Mouse (Mus musculus): ENCODE measurements around the gene Amph. TPM values are rescaled to one million over a fixed set of nuclear protein-coding genes. Genes with fewer than 3 reads are reported as not detected.

The Amph gene
- polyA plus RNA-seq, 1 experiment from 2014 or later = 2.4 TPM

DNA sequence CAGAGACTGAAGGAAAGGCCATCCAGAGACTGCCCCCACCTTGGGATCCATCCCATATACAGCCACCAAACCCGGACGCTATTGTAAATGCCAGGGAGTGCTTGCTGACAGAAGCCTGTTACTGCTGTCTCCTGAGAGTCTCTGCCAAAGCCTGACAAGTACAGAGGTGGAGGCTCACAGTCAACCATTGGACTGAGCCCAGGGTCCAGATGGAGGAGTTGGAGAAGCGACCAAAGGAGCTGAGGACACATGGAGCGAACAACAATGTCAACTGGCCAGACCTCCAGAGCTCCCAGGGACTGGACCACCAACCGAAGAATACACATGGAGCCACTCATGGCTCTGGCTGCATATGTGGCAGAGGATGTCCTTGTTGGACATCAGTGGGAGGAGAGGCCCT, 26.3 kb downstream of the Amph start:
- Histone ChIP-seq H3K36me3 (no peaks in the 10 kb centered on the region), H3K4me3 (replicated peaks) (no peak overlapping the region), H3K4me1 (no peaks in the 10 kb centered on the region), H3K9ac (no peak overlapping the region), H3K4me2 (replicated peaks) (no peak overlapping the region), H3K9me3 (replicated peaks) (no peaks in the 10 kb centered on the region), H3K27ac (replicated peaks) (no peak overlapping the region), H3K27me3 (no peaks in the 10 kb centered on the region)
- 95% methylated on average over 5 of the region's 5 CpGs for WGBS
- ATAC-seq (ENCODE audit: insufficient number of reproducible peaks, low FRiP score, low TSS enrichment, low read depth) = no peak

DNA sequence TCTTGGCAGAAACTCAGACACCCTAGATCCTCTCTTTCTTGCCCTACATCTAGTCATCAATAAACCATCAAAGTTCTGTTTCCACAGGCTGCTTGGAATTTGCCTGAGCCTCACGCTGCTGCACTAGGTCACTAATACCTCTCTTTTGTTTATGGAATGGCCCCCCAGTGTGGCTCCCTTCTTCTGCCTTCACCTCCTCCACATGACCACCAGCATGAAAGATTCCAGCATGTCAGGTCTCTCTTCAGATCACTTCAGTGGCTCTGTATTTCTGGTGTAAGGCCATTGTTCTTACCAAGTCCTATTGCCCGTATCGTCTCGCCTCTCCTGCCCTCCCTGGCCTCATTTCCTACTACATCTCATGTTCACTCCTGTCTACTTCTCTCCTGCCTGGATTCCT, 39.3 kb downstream of the Amph start:
- H3K9me3 ChIP-seq (replicated peaks) = no peaks in the 10 kb centered on the region
- no peaks in the 10 kb centered on the region for H3K27me3 ChIP-seq
- no peak overlapping the region for H3K4me2 ChIP-seq (replicated peaks)
- H3K27ac ChIP-seq (replicated peaks) = no peak overlapping the region
- no peak for ATAC-seq (ENCODE audit: insufficient number of reproducible peaks, low FRiP score, low TSS enrichment, low read depth)
- no peak overlapping the region for H3K4me3 ChIP-seq (replicated peaks)
- H3K9ac ChIP-seq = no peak overlapping the region
- H3K4me1 ChIP-seq = no peaks in the 10 kb centered on the region
- no peaks in the 10 kb centered on the region for H3K36me3 ChIP-seq
- 78% methylated on average over 4 of the region's 4 CpGs for WGBS

DNA sequence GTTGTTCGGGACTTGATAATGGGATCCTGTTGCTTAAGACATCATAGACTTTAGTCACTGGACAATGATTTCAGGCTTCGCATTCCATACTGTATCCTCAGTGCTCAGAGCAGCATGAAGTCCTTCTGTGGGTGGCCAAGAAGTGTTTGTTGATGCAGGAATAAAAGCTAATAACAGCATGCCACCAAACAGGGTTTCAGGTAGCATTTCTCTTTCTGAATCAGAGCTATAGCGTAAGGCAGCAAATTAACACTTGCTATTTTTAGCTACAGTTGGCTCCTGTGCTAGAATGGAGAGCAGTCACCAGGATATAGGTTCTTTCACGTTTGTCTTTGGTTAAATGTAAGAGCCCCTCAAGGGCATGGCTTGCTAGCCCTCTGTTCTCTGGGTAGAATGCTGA, 40.3 kb downstream of the Amph start:
- no peaks in the 10 kb centered on the region for H3K4me1 ChIP-seq
- no peaks in the 10 kb centered on the region for H3K36me3 ChIP-seq
- H3K27me3 ChIP-seq = no peaks in the 10 kb centered on the region
- H3K9me3 ChIP-seq (replicated peaks) = no peaks in the 10 kb centered on the region
- H3K4me3 ChIP-seq (replicated peaks) = no peak overlapping the region
- no peak overlapping the region for H3K9ac ChIP-seq
- no peak overlapping the region for H3K4me2 ChIP-seq (replicated peaks)
- 74% methylated on average over 4 of the region's 4 CpGs for WGBS
- no peak for ATAC-seq (ENCODE audit: insufficient number of reproducible peaks, low FRiP score, low TSS enrichment, low read depth)
- H3K27ac ChIP-seq (replicated peaks) = no peak overlapping the region

DNA sequence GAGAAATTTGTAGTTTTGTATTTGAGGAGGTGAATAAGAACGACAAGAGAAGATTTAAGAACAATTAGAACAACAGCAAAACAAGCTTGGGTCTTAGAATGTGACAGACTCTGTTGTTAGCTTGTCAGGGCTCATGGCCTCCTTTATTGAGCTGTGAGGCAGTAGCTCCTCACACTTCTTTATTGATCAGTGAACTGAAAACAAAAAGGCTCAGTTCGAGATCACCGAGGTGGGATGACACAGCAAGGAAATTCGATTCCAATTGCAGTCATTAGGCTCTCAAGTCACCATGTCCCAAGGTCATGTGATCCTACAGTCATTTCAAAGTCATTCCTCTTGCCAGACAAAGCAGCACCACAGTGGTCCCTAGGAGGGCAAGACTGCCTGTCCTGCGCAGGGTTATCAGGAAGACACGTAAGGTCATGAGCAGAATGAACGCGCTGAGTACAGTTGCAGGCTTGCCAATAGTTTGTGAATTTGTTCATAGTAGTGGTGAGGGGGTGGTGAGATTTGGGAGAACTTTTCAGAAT, 41.2 kb downstream of the Amph start:
- no peak overlapping the region for H3K4me2 ChIP-seq (replicated peaks)
- no peaks in the 10 kb centered on the region for H3K27me3 ChIP-seq
- no peak overlapping the region for H3K4me3 ChIP-seq (replicated peaks)
- no peak overlapping the region for H3K27ac ChIP-seq (replicated peaks)
- no peaks in the 10 kb centered on the region for H3K4me1 ChIP-seq
- no peak overlapping the region for H3K9ac ChIP-seq
- H3K9me3 ChIP-seq (replicated peaks) = no peaks in the 10 kb centered on the region
- H3K36me3 ChIP-seq = no peaks in the 10 kb centered on the region
- WGBS = 59% methylated on average over 8 of the region's 8 CpGs
- no peak for ATAC-seq (ENCODE audit: insufficient number of reproducible peaks, low FRiP score, low TSS enrichment, low read depth)

DNA sequence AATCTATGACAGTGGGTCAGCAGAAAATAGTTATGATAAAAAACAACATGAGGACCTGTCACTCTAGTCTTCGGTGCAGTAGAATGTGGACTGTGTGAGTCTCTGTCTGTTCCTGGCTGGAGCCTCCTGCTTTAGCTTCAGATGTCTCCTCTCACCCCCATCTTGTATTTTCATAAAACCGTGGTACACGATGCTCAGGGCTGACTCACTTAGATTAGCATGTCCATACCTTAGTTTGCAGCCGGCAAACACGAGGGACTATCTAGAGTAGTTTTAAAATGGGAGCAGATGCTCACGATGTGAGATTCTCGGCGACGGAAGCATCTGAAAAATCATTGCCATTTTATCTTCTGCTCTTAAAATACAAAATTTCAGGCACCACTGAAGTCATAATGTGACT, 54.5 kb downstream of the Amph start:
- H3K36me3 ChIP-seq = no peaks in the 10 kb centered on the region
- H3K4me3 ChIP-seq (replicated peaks) = no peak overlapping the region
- no peak overlapping the region for H3K4me2 ChIP-seq (replicated peaks)
- H3K27ac ChIP-seq (replicated peaks) = no peak overlapping the region
- 92% methylated on average over 9 of the region's 9 CpGs for WGBS
- no peak overlapping the region for H3K9ac ChIP-seq
- no peak for ATAC-seq (ENCODE audit: insufficient number of reproducible peaks, low FRiP score, low TSS enrichment, low read depth)
- no peaks in the 10 kb centered on the region for H3K4me1 ChIP-seq
- no peaks in the 10 kb centered on the region for H3K27me3 ChIP-seq
- H3K9me3 ChIP-seq (replicated peaks) = no peaks in the 10 kb centered on the region

DNA sequence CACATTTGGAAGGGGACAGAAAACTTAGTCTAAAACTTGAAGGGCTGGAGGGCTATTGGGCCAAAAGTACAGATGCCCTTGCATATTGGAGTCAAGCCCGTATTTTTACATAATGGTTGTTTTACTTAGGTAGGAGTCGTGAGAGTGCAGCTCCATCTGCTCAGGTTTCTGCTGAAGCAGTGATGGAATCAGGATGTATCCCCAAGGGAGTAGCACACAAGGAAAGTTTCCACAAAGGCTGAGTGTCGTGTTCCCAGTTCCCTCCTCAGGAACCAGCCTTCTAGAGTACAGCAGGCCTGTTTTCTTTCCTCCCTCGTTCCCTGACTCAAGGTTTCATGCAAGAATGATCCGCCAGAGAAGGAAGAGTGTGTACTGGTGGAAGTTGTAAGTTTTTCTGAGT, 56.4 kb downstream of the Amph start:
- Histone ChIP-seq H3K9me3 (replicated peaks) (no peaks in the 10 kb centered on the region), H3K27ac (replicated peaks) (no peak overlapping the region), H3K36me3 (no peaks in the 10 kb centered on the region), H3K4me3 (replicated peaks) (no peak overlapping the region), H3K27me3 (no peaks in the 10 kb centered on the region), H3K4me1 (no peaks in the 10 kb centered on the region), H3K4me2 (replicated peaks) (no peak overlapping the region), H3K9ac (no peak overlapping the region)
- 56% methylated on average over 5 of the region's 5 CpGs for WGBS
- ATAC-seq (ENCODE audit: insufficient number of reproducible peaks, low FRiP score, low TSS enrichment, low read depth) = no peak

DNA sequence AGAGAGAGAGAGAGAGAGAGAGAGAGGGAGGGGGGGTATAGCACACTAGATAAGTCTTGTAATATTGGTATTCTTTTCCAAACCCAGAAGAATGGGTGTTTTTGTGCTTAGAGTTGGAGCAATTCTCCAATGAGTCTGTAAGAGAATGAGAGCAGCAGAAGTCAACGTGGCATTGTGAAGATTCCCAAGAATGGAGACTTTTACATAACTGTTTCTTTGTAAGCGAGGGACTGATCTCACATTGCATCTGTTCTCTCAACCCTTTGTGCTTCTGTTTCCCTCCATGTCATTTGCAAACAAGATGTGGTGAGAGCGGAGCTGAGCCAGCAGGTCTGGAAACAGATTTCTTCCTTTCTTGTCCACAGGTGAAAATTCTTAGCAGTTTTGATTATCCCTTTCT, 60.4 kb downstream of the Amph start:
- no peak for ATAC-seq (ENCODE audit: insufficient number of reproducible peaks, low FRiP score, low TSS enrichment, low read depth)
- no peaks in the 10 kb centered on the region for H3K27me3 ChIP-seq
- no peak overlapping the region for H3K4me3 ChIP-seq (replicated peaks)
- H3K4me1 ChIP-seq = no peaks in the 10 kb centered on the region
- no peak overlapping the region for H3K4me2 ChIP-seq (replicated peaks)
- H3K36me3 ChIP-seq = no peaks in the 10 kb centered on the region
- no peak overlapping the region for H3K9ac ChIP-seq
- 67% methylated on average over 3 of the region's 3 CpGs for WGBS
- no peaks in the 10 kb centered on the region for H3K9me3 ChIP-seq (replicated peaks)
- H3K27ac ChIP-seq (replicated peaks) = no peak overlapping the region

DNA sequence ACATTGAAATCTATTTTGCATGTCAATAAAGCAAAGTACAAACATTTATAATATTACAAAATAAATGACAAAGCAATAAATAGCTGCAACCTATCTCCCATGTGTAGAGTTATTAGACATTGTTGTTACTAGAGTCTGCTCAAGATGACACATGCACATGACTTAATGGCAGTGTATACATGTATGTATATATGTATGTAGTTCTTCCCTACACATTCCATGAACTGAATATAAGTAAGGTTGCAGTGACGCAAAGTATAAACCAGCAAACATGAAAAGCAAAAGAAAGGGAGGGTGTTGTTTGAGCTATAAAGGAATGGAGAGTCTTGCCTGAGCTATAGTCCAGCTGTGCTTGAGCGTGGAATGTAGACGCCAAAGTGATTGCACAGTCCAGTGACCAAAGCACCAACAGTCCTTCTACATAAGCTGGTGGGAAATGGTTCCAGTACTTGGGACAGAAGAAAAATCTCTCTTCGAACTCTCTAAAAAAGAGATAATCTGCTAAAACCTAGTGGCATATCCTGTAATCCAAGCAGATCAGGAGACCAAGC, 66.9 kb downstream of the Amph start:
- Histone ChIP-seq H3K27me3 (no peaks in the 10 kb centered on the region), H3K36me3 (no peaks in the 10 kb centered on the region), H3K27ac (replicated peaks) (no peak overlapping the region), H3K4me3 (replicated peaks) (no peak overlapping the region), H3K4me1 (no peaks in the 10 kb centered on the region), H3K4me2 (replicated peaks) (no peak overlapping the region), H3K9me3 (replicated peaks) (no peaks in the 10 kb centered on the region), H3K9ac (no peak overlapping the region)
- 89% methylated on average over 4 of the region's 4 CpGs for WGBS
- no peak for ATAC-seq (ENCODE audit: insufficient number of reproducible peaks, low FRiP score, low TSS enrichment, low read depth)

DNA sequence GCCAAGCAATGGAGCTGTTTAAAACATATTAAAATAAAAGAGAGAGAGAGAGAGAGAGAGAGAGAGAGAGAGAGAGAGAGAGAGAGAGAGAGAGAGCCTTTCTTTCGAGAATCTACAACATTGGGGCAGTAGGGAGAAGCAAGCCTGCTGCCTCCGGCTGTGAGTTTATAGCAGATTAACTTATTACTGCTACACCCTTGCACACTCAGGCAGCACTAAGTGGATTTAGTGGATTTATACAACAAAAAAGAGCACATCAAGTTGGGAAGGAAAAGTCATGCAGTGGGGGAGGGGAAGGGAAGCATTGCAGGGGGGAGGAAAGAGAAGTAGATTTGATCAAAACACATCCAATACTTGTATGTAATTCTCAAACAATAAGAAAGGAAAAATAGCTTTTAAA, 73.5 kb downstream of the Amph start:
- Histone ChIP-seq H3K4me2 (replicated peaks) (no peak overlapping the region), H3K36me3 (no peaks in the 10 kb centered on the region), H3K27me3 (no peaks in the 10 kb centered on the region), H3K4me3 (replicated peaks) (no peak overlapping the region), H3K4me1 (no peaks in the 10 kb centered on the region), H3K9me3 (replicated peaks) (no peaks in the 10 kb centered on the region), H3K9ac (no peak overlapping the region), H3K27ac (replicated peaks) (no peak overlapping the region)
- no peak for ATAC-seq (ENCODE audit: insufficient number of reproducible peaks, low FRiP score, low TSS enrichment, low read depth)
- WGBS = 67% methylated on average over 2 of the region's 2 CpGs

DNA sequence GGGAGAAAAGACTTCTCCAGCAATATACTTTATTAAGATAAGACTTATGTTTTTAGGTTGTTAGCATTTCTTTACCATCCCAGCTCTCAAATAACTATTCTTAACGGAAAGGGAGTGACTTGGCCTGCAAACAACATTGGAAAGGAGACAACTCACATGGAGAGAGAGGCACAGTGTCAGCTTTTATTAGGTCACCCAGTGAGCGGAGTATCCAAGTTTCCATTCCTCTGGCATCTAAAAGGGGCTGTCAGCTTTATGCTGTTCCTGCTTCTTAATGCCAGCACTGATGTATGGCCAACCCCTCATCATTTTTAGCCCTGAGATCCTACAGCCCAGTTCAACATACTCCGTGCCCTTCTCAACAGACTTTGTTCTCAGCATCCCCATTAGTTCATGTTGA, 74.3 kb downstream of the Amph start:
- H3K36me3 ChIP-seq = no peaks in the 10 kb centered on the region
- WGBS = 62% methylated on average over 3 of the region's 3 CpGs
- H3K9ac ChIP-seq = no peak overlapping the region
- H3K27ac ChIP-seq (replicated peaks) = no peak overlapping the region
- H3K4me2 ChIP-seq (replicated peaks) = no peak overlapping the region
- ATAC-seq (ENCODE audit: insufficient number of reproducible peaks, low FRiP score, low TSS enrichment, low read depth) = no peak
- H3K4me3 ChIP-seq (replicated peaks) = no peak overlapping the region
- H3K4me1 ChIP-seq = no peaks in the 10 kb centered on the region
- no peaks in the 10 kb centered on the region for H3K27me3 ChIP-seq
- no peaks in the 10 kb centered on the region for H3K9me3 ChIP-seq (replicated peaks)

DNA sequence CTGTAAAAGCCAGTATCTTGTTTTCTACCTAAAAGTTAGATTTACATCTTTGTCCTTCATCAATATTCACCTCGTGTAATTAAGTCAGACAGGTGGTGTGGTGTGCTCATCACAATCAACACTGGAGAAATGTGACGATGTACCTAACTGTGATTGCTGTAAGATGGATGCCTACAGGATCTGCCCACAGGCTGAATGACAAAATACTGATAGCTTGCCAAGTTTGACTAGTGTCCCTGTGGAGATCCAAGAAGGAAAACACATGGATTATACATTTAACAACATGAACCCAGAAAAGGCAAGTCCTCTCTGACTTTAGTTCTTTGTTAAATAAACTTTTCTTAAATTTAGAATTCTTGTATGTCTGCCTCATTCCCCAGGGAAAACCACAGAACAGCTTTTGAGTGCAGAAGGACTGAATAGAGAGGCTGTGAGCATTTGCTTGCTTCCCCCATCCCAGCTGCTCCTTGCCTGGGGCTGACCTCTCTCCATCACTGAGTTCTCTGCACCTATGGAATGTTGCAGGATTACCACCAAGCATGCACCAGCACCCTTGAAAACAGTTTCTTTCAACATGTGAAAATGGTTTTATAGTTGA, 77.2 kb downstream of the Amph start:
- Histone ChIP-seq H3K36me3 (no peaks in the 10 kb centered on the region), H3K4me1 (no peaks in the 10 kb centered on the region), H3K4me2 (replicated peaks) (no peak overlapping the region), H3K9me3 (replicated peaks) (no peaks in the 10 kb centered on the region), H3K27me3 (no peaks in the 10 kb centered on the region), H3K4me3 (replicated peaks) (no peak overlapping the region), H3K9ac (no peak overlapping the region), H3K27ac (replicated peaks) (no peak overlapping the region)
- WGBS = 53% methylated on average over 2 of the region's 2 CpGs
- ATAC-seq (ENCODE audit: insufficient number of reproducible peaks, low FRiP score, low TSS enrichment, low read depth) = no peak

DNA sequence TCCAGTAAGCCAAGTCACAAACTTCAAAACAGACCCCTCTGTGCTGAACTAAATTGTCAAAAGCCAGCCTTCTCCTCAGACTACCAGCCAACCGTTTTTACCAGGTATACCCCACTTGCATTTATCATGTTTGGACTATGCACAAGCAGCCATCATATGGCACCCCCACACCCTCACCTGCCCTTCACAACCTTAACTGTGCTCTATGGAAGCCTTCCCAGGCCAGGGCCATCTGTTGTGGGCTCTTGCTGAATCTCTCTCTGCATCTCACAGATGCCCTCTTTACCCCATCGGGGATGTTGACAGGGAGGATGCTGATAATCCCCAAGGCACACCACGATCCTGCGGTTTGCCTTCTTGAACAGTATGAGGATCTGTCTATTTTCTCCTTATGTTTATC, 77.9 kb downstream of the Amph start:
- no peak overlapping the region for H3K27ac ChIP-seq (replicated peaks)
- no peak overlapping the region for H3K9ac ChIP-seq
- H3K27me3 ChIP-seq = no peaks in the 10 kb centered on the region
- no peak overlapping the region for H3K4me2 ChIP-seq (replicated peaks)
- no peaks in the 10 kb centered on the region for H3K36me3 ChIP-seq
- no peaks in the 10 kb centered on the region for H3K9me3 ChIP-seq (replicated peaks)
- H3K4me3 ChIP-seq (replicated peaks) = no peak overlapping the region
- WGBS = 81% methylated on average over 4 of the region's 4 CpGs
- no peaks in the 10 kb centered on the region for H3K4me1 ChIP-seq
- no peak for ATAC-seq (ENCODE audit: insufficient number of reproducible peaks, low FRiP score, low TSS enrichment, low read depth)
